Mouse (Mus musculus) lung, adult 2 months (tissue): ENCODE results near the gene Adamts14. TPM values are rescaled to one million over a fixed set of nuclear protein-coding genes. Genes with fewer than 3 reads are reported as not detected.

ENCODE experiments used
- DNase-seq: peaks from one replicate; pipeline ENCODE4 v3.0.0; 2022
- H3K4me1 ChIP-seq: fragments of 200-500 bp; 2 replicates; pipeline ENCODE4 v1.6.1; 2011; ENCODE audit warnings: low read length; ENCODE audit not compliant: control insufficient read depth, insufficient read depth
- H3K4me3 ChIP-seq: fragments of 200-500 bp; replicated peaks from 2 replicates; pipeline ENCODE3; 2011; ENCODE audit warnings: low read depth, mild to moderate bottlenecking, control low read depth, low read length; ENCODE audit errors: extremely low read depth
- CTCF ChIP-seq: fragments of 200-500 bp; IDR thresholded peaks from 2 replicates; pipeline ENCODE4 v1.5.1; 2011; ENCODE audit warnings: mild to moderate bottlenecking, low read length, control low read depth; ENCODE audit not compliant: insufficient read depth
- POLR2A ChIP-seq: fragments of 200-500 bp; IDR thresholded peaks from 2 replicates; pipeline ENCODE4 v1.6.1; 2011; ENCODE audit warnings: low read depth, mild to moderate bottlenecking, control low read depth, low read length, borderline replicate concordance; ENCODE audit errors: extremely low read depth
- WGBS: fragments of 180-500 bp; shearing (Covaris S2); methylation state at CpG from one replicate; pipeline ENCODE4 v1.1.7; 2018; 5-methylcytosine and 5-hydroxymethylcytosine counted together
- polyA plus RNA-seq: library from polyadenylated mRNA; depleted of rRNA; stranded (reverse); fragments of >200 nt; gene quantifications from 2 replicates; pipeline ENCODE4 v1.2.3, GENCODE M21; 2012

Gene Adamts14
- polyA plus RNA-seq, 1 experiment, result 3.6 TPM

GRCm38 (mm10) chr10:61208114-61208684, 65.0 kb downstream of the Adamts14 start:
- 74% methylated on average over 9 of the region's 9 CpGs for WGBS
- H3K4me1 ChIP-seq, result no peaks in the 10 kb centered on the region
- no peak for DNase-seq
- no peak overlapping the region for H3K4me3 ChIP-seq
- TF ChIP-seq CTCF (no peak), POLR2A (no peak)

GRCm38 (mm10) chr10:61203930-61204329, 69.3 kb downstream of the Adamts14 start:
- 50% methylated on average over 3 of the region's 3 CpGs for WGBS
- no peaks in the 10 kb centered on the region for H3K4me1 ChIP-seq
- TF ChIP-seq POLR2A (no peak), CTCF (no peak)

GRCm38 (mm10) chr10:61201596-61202318, 71.5 kb downstream of the Adamts14 start:
- Histone ChIP-seq H3K4me1 (no peaks in the 10 kb centered on the region), H3K4me3 (no peak overlapping the region)
- DNase-seq, result no peak
- TF ChIP-seq CTCF (no peak), POLR2A (no peak)
- 70% methylated on average over 12 of the region's 12 CpGs for WGBS

More at GRCm38 (mm10) chr10:61203930-61204329, 69.3 kb downstream of the Adamts14 start:
- H3K4me3 ChIP-seq, result no peak overlapping the region
- no peak for DNase-seq

- 77% methylated on average over 9 of the region's 9 CpGs for WGBS
- H3K4me3 ChIP-seq, result no peak overlapping the region
- H3K4me1 ChIP-seq, result no peaks in the 10 kb centered on the region
- no peak for DNase-seq
- no peak for TF ChIP-seq CTCF
- TF ChIP-seq POLR2A, result no peak
These were observed 72.2 kb downstream of the Adamts14 start for GRCm38 (mm10) chr10:61200998-61201397.

GRCm38 (mm10) chr10:61200232-61200820, 72.9 kb downstream of the Adamts14 start:
- H3K4me3 ChIP-seq, result no peak overlapping the region
- TF ChIP-seq CTCF (no peak), POLR2A (no peak)
- 88% methylated on average over 7 of the region's 7 CpGs for WGBS
- H3K4me1 ChIP-seq, result no peaks in the 10 kb centered on the region
- DNase-seq, result no peak

GRCm38 (mm10) chr10:61199566-61200213, 73.5 kb downstream of the Adamts14 start:
- TF ChIP-seq CTCF, result peak; percentile 89
- TF ChIP-seq POLR2A, result no peak
- no peak overlapping the region for H3K4me3 ChIP-seq
- WGBS, result 29% methylated on average over 11 of the region's 11 CpGs
- H3K4me1 ChIP-seq, result no peaks in the 10 kb centered on the region
- DNase-seq, result peak; percentile 62

GRCm38 (mm10) chr10:61195718-61196291, 77.4 kb downstream of the Adamts14 start:
- WGBS, result 80% methylated on average over 5 of the region's 5 CpGs
- no peaks in the 10 kb centered on the region for H3K4me1 ChIP-seq
- H3K4me3 ChIP-seq, result no peak overlapping the region
- DNase-seq, result no peak
- TF ChIP-seq POLR2A, result no peak
- no peak for TF ChIP-seq CTCF

GRCm38 (mm10) chr10:61195216-61195615, 78.0 kb downstream of the Adamts14 start:
- H3K4me1 ChIP-seq, result no peaks in the 10 kb centered on the region
- no peak for DNase-seq
- TF ChIP-seq POLR2A (no peak), CTCF (no peak)
- H3K4me3 ChIP-seq, result no peak overlapping the region
- WGBS, result 43% methylated on average over 8 of the region's 8 CpGs

- Histone ChIP-seq H3K4me3 (no peak overlapping the region), H3K4me1 (no peaks in the 10 kb centered on the region)
- 66% methylated on average over 9 of the region's 9 CpGs for WGBS
- TF ChIP-seq POLR2A (no peak), CTCF (no peak)
- no peak for DNase-seq
These were observed 78.6 kb downstream of the Adamts14 start for GRCm38 (mm10) chr10:61194611-61195010.
